Mouse (Mus musculus) ES-Bruce4 (cell line): ENCODE measurements around the gene Ccl1. TPM values are rescaled to one million over a fixed set of nuclear protein-coding genes. Genes with fewer than 3 reads are reported as not detected.

Experiments
- H3K27ac ChIP-seq: 2 replicates; pipeline ENCODE4 v1.5.1; 2012; ENCODE audit warnings: low read length, inconsistent platforms; ENCODE audit not compliant: insufficient read depth
- H3K27me3 ChIP-seq: 2 replicates; pipeline ENCODE4 v1.6.1; 2012; ENCODE audit warnings: mild to moderate bottlenecking, low read length, inconsistent platforms; ENCODE audit not compliant: control insufficient read depth, poor library complexity, insufficient read depth, severe bottlenecking
- H3K36me3 ChIP-seq: 2 replicates; pipeline ENCODE4 v1.6.1; 2012; ENCODE audit warnings: inconsistent platforms, mild to moderate bottlenecking, low read length, moderate library complexity; ENCODE audit not compliant: control insufficient read depth, poor library complexity, insufficient read depth, severe bottlenecking
- H3K4me1 ChIP-seq: one replicate; pipeline ENCODE4 v1.8.1; 2011; ENCODE audit warnings: low read length; ENCODE audit not compliant: control insufficient read depth, insufficient read depth
- H3K4me3 ChIP-seq: 2 replicates; pipeline ENCODE4 v1.5.1; 2011; ENCODE audit warnings: low read depth, mild to moderate bottlenecking, low read length
- H3K9ac ChIP-seq: 2 replicates; pipeline ENCODE4 v1.6.1; 2012; ENCODE audit warnings: low read depth, mild to moderate bottlenecking, inconsistent platforms; ENCODE audit not compliant: poor library complexity, severe bottlenecking
- H3K9me3 ChIP-seq: replicated peaks from 2 replicates; pipeline ENCODE4 v1.6.1; 2012; ENCODE audit warnings: mild to moderate bottlenecking, low read length, inconsistent platforms; ENCODE audit not compliant: control insufficient read depth, poor library complexity, insufficient read depth, severe bottlenecking
- CTCF ChIP-seq: IDR thresholded peaks from one replicate; pipeline ENCODE4 v1.8.1; 2011; ENCODE audit warnings: low read depth, low read length
- EP300 ChIP-seq: IDR thresholded peaks from 2 replicates; pipeline ENCODE4 v1.6.1; 2011; ENCODE audit warnings: low read depth, low read length; ENCODE audit not compliant: insufficient read depth
- POLR2A ChIP-seq: IDR thresholded peaks from one replicate; pipeline ENCODE4 v1.8.1; 2011; ENCODE audit warnings: low read length; ENCODE audit not compliant: insufficient read depth
- polyA plus RNA-seq: library from polyadenylated mRNA; stranded (reverse); fragments of >200 nt; gene quantifications from 2 replicates; pipeline ENCODE4 v1.2.4, GENCODE M21; 2011; ENCODE audit warnings: low read depth; ENCODE audit not compliant: missing spikeins, insufficient read depth, insufficient read length

Gene Ccl1
- polyA plus RNA-seq, 1 experiment: not detected

- no peak for TF ChIP-seq POLR2A
- TF ChIP-seq EP300: no peak
- H3K4me1 ChIP-seq: no peaks in the 10 kb centered on the region
- H3K27me3 ChIP-seq: no peaks in the 10 kb centered on the region
- H3K27ac ChIP-seq: no peak overlapping the region
- H3K9ac ChIP-seq: no peak overlapping the region
- no peak overlapping the region for H3K4me3 ChIP-seq
- no peaks in the 10 kb centered on the region for H3K36me3 ChIP-seq
- no peaks in the 10 kb centered on the region for H3K9me3 ChIP-seq
Observed at GRCm38 (mm10) chr11:82203706-82204105, 101.8 kb downstream of the Ccl1 start.

- Histone ChIP-seq H3K9ac (no peak overlapping the region), H3K9me3 (no peaks in the 10 kb centered on the region), H3K27ac (no peak overlapping the region), H3K4me3 (no peak overlapping the region), H3K36me3 (no peaks in the 10 kb centered on the region), H3K27me3 (no peaks in the 10 kb centered on the region), H3K4me1 (no peaks in the 10 kb centered on the region)
- TF ChIP-seq EP300 (no peak), CTCF (no peak), POLR2A (no peak)
Observed at GRCm38 (mm10) chr11:82197774-82198173, 107.7 kb downstream of the Ccl1 start.

GRCm38 (mm10) chr11:82194980-82195379 lies 110.5 kb downstream of the Ccl1 start:
- H3K27ac ChIP-seq: no peak overlapping the region
- H3K9ac ChIP-seq: no peak overlapping the region
- H3K4me3 ChIP-seq: no peak overlapping the region
- H3K27me3 ChIP-seq: no peaks in the 10 kb centered on the region
- TF ChIP-seq POLR2A (no peak), EP300 (no peak), CTCF (no peak)
- H3K4me1 ChIP-seq: no peaks in the 10 kb centered on the region
- no peaks in the 10 kb centered on the region for H3K36me3 ChIP-seq
- H3K9me3 ChIP-seq: no peaks in the 10 kb centered on the region

- H3K9ac ChIP-seq: no peak overlapping the region
- no peaks in the 10 kb centered on the region for H3K36me3 ChIP-seq
- no peaks in the 10 kb centered on the region for H3K27me3 ChIP-seq
- no peaks in the 10 kb centered on the region for H3K9me3 ChIP-seq
- no peaks in the 10 kb centered on the region for H3K4me1 ChIP-seq
- H3K27ac ChIP-seq: no peak overlapping the region
- no peak overlapping the region for H3K4me3 ChIP-seq
- TF ChIP-seq CTCF: no peak
- TF ChIP-seq POLR2A: no peak
- no peak for TF ChIP-seq EP300
Observed at GRCm38 (mm10) chr11:82193826-82194225, 111.7 kb downstream of the Ccl1 start.

GRCm38 (mm10) chr11:82189782-82190563 lies 115.5 kb downstream of the Ccl1 start:
- H3K4me1 ChIP-seq: no peaks in the 10 kb centered on the region
- no peaks in the 10 kb centered on the region for H3K36me3 ChIP-seq
- TF ChIP-seq CTCF (no peak), EP300 (no peak), POLR2A (no peak)
- no peak overlapping the region for H3K9ac ChIP-seq
- no peak overlapping the region for H3K4me3 ChIP-seq
- no peaks in the 10 kb centered on the region for H3K27me3 ChIP-seq
- H3K9me3 ChIP-seq: no peaks in the 10 kb centered on the region
- no peak overlapping the region for H3K27ac ChIP-seq

- H3K9me3 ChIP-seq: no peaks in the 10 kb centered on the region
- no peaks in the 10 kb centered on the region for H3K4me1 ChIP-seq
- no peaks in the 10 kb centered on the region for H3K36me3 ChIP-seq
- no peak overlapping the region for H3K9ac ChIP-seq
- H3K4me3 ChIP-seq: no peak overlapping the region
- no peak overlapping the region for H3K27ac ChIP-seq
- no peaks in the 10 kb centered on the region for H3K27me3 ChIP-seq
- TF ChIP-seq CTCF (no peak), EP300 (no peak), POLR2A (no peak)
Observed at GRCm38 (mm10) chr11:82185684-82186083, 119.8 kb downstream of the Ccl1 start.
